Mouse (Mus musculus): ENCODE data around the gene Pld3.

Gene Pld3

GRCm38 (mm10) chr7:27552931-27553513 is at the start of gene Pld3, which contains the start of gene 2310022A10Rik:
TSS of gene Pld3 (minus strand) at chr7:27553218.
TSS of gene 2310022A10Rik (plus strand) at chr7:27553233.
- DNase-seq (ENCODE audit: low spot score in 2 of 2), result peak; percentile 95 to 97

GRCm38 (mm10) chr7:27602161-27602560 is 49.1 kb upstream of the Pld3 start:
- no peak for DNase-seq (ENCODE audit: low spot score in 2 of 2)

GRCm38 (mm10) chr7:27601628-27602027 is 48.6 kb upstream of the Pld3 start:
- DNase-seq (ENCODE audit: low spot score in 2 of 2), result no peak

- DNase-seq (ENCODE audit: low spot score in 2 of 2), result no peak
Observed at GRCm38 (mm10) chr7:27598053-27598452, 45.0 kb upstream of the Pld3 start.

- no peak for DNase-seq (ENCODE audit: low spot score in 2 of 2)
Observed at GRCm38 (mm10) chr7:27596586-27597503, 43.8 kb upstream of the Pld3 start.

- no peak for DNase-seq (ENCODE audit: low spot score in 2 of 2)
Observed at GRCm38 (mm10) chr7:27592934-27593645, 40.1 kb upstream of the Pld3 start.

GRCm38 (mm10) chr7:27592217-27592929 is 39.4 kb upstream of the Pld3 start:
- DNase-seq (ENCODE audit: low spot score in 2 of 2), result peak; percentile 60 to 69

GRCm38 (mm10) chr7:27591266-27592216 is 38.5 kb upstream of the Pld3 start, which contains the start of gene Akt2:
TSS of gene Akt2 (plus strand) at chr7:27591552.
- peak; percentile 90 to 92 for DNase-seq (ENCODE audit: low spot score in 2 of 2)

- DNase-seq (ENCODE audit: low spot score in 2 of 2), result peak in 1 of 2 experiments; percentile 29
Observed at GRCm38 (mm10) chr7:27590566-27591213, 37.7 kb upstream of the Pld3 start.

- DNase-seq (ENCODE audit: low spot score in 2 of 2), result no peak
Observed at GRCm38 (mm10) chr7:27590088-27590487, 37.1 kb upstream of the Pld3 start.

GRCm38 (mm10) chr7:27587741-27588140 is 34.7 kb upstream of the Pld3 start:
- no peak for DNase-seq (ENCODE audit: low spot score in 2 of 2)

- DNase-seq (ENCODE audit: low spot score in 2 of 2), result no peak
Observed at GRCm38 (mm10) chr7:27586861-27587260, 33.8 kb upstream of the Pld3 start.

- no peak for DNase-seq (ENCODE audit: low spot score in 2 of 2)
Observed at GRCm38 (mm10) chr7:27580380-27581174, 27.6 kb upstream of the Pld3 start.

- no peak for DNase-seq (ENCODE audit: low spot score in 2 of 2)
Observed at GRCm38 (mm10) chr7:27578465-27578864, 25.4 kb upstream of the Pld3 start.

GRCm38 (mm10) chr7:27577589-27577988 is 24.6 kb upstream of the Pld3 start:
- DNase-seq (ENCODE audit: low spot score in 2 of 2), result no peak

- peak; percentile 30 to 62 for DNase-seq (ENCODE audit: low spot score in 2 of 2)
Observed at GRCm38 (mm10) chr7:27576914-27577313, 23.9 kb upstream of the Pld3 start.

- peak in 1 of 2 experiments; percentile 25 for DNase-seq (ENCODE audit: low spot score in 2 of 2)
Observed at GRCm38 (mm10) chr7:27574124-27574880, 21.3 kb upstream of the Pld3 start.

- no peak for DNase-seq (ENCODE audit: low spot score in 2 of 2)
Observed at GRCm38 (mm10) chr7:27572133-27572532, 19.1 kb upstream of the Pld3 start.
